Mouse (Mus musculus) forebrain, embryonic 15.5 days (tissue): ENCODE results near the gene Pif1. TPM values are rescaled to one million over a fixed set of nuclear protein-coding genes. Genes with fewer than 3 reads are reported as not detected.

ENCODE experiments used
- ATAC-seq: fragments of 200-750 bp; cut with Nextera tagmentation; replicated peaks from 2 replicates; pipeline ENCODE4 v1.8.0; 2017; ENCODE audit warnings: mild to moderate bottlenecking, moderate TSS enrichment, moderate library complexity
- H3K27ac ChIP-seq: fragments of 300-500 bp; sonication (generic); replicated peaks from 2 replicates; pipeline ENCODE4 v1.5.1; 2015; ENCODE audit warnings: mild to moderate bottlenecking, inconsistent platforms
- H3K27me3 ChIP-seq: fragments of 300-500 bp; sonication (generic); 2 replicates; pipeline ENCODE4 v1.6.1; 2015; ENCODE audit warnings: inconsistent platforms
- H3K36me3 ChIP-seq: fragments of 300-500 bp; sonication (generic); 2 replicates; pipeline ENCODE4 v1.6.1; 2015; ENCODE audit warnings: mild to moderate bottlenecking, inconsistent platforms
- H3K4me1 ChIP-seq: fragments of 300-500 bp; sonication (generic); 2 replicates; pipeline ENCODE4 v1.6.1; 2015; ENCODE audit warnings: inconsistent platforms
- H3K4me2 ChIP-seq: fragments of 300-500 bp; sonication (generic); replicated peaks from 2 replicates; pipeline ENCODE4 v1.6.1; 2015; ENCODE audit warnings: mild to moderate bottlenecking, inconsistent platforms
- H3K4me3 ChIP-seq: fragments of 300-500 bp; sonication (generic); 2 replicates; pipeline ENCODE4 v1.5.1; 2015; ENCODE audit warnings: mild to moderate bottlenecking, inconsistent platforms
- H3K9ac ChIP-seq: fragments of 300-500 bp; sonication (generic); replicated peaks from 2 replicates; pipeline ENCODE4 v1.6.1; 2015; ENCODE audit warnings: mild to moderate bottlenecking, inconsistent platforms
- H3K9me3 ChIP-seq: fragments of 300-500 bp; sonication (generic); 2 replicates; pipeline ENCODE4 v1.6.1; 2016; ENCODE audit warnings: inconsistent platforms
- WGBS: fragments of 180-500 bp; shearing (Covaris S2); methylation state at CpG from one replicate; pipeline ENCODE4 v1.1.7; 2015; ENCODE audit warnings: mixed read lengths; 5-methylcytosine and 5-hydroxymethylcytosine counted together
- polyA plus RNA-seq: library from polyadenylated mRNA; unstranded; fragments of >200 nt; fragmentation: Nextera tagmentation; extraction: Ambion mirVana; gene quantifications from 2 replicates; pipeline ENCODE4 v1.2.1, GENCODE M21; 2015

The Pif1 gene
- polyA plus RNA-seq, 1 experiment from 2014 or later, result 11.8 TPM

- H3K9me3 ChIP-seq, result no peaks in the 10 kb centered on the region
- peak overlapping the region; percentile 55 for H3K9ac ChIP-seq
- no peaks in the 10 kb centered on the region for H3K36me3 ChIP-seq
- peak overlapping the region; percentile 77 for H3K4me3 ChIP-seq
- H3K27ac ChIP-seq, result no peak overlapping the region
- peaks cover 20% of the 10 kb centered on the region for H3K4me1 ChIP-seq
- H3K4me2 ChIP-seq, result peak overlapping the region; percentile 100
- WGBS, result under 1% methylated on average over 65 of the region's 78 CpGs
- peak; percentile 74 for ATAC-seq
- H3K27me3 ChIP-seq, result peaks cover 45% of the 10 kb centered on the region
Observed at GRCm38 (mm10) chr9:65630631-65631353, 43.8 kb downstream of the Pif1 start.

- 20% methylated on average over 16 of the region's 16 CpGs for WGBS
- H3K9ac ChIP-seq, result peak overlapping the region; percentile 55; the same call in 1 of the 2 replicates
- H3K27ac ChIP-seq, result no peak overlapping the region
- H3K27me3 ChIP-seq, result peaks cover 45% of the 10 kb centered on the region
- ATAC-seq, result no peak
- H3K9me3 ChIP-seq, result no peaks in the 10 kb centered on the region
- H3K4me2 ChIP-seq, result peak overlapping the region; percentile 100
- H3K4me1 ChIP-seq, result peaks cover 20% of the 10 kb centered on the region
- H3K4me3 ChIP-seq, result peak overlapping the region; percentile 77
- H3K36me3 ChIP-seq, result no peaks in the 10 kb centered on the region
Observed at GRCm38 (mm10) chr9:65631354-65632021, 44.5 kb downstream of the Pif1 start.

GRCm38 (mm10) chr9:65635766-65636165, 48.8 kb downstream of the Pif1 start:
- Histone ChIP-seq H3K27me3 (peaks cover 17% of the 10 kb centered on the region; the same call in 1 of the 2 replicates), H3K4me1 (peaks cover 5% of the 10 kb centered on the region), H3K9ac (no peak overlapping the region), H3K9me3 (no peaks in the 10 kb centered on the region), H3K4me2 (no peak overlapping the region), H3K4me3 (no peak overlapping the region), H3K36me3 (no peaks in the 10 kb centered on the region), H3K27ac (no peak overlapping the region)
- WGBS, result 48% methylated on average over 1 of the region's 1 CpGs
- no peak for ATAC-seq

GRCm38 (mm10) chr9:65636926-65637325, 50.0 kb downstream of the Pif1 start:
- Histone ChIP-seq H3K4me1 (no peaks in the 10 kb centered on the region), H3K36me3 (no peaks in the 10 kb centered on the region), H3K4me3 (no peak overlapping the region), H3K9me3 (no peaks in the 10 kb centered on the region), H3K4me2 (no peak overlapping the region), H3K9ac (no peak overlapping the region), H3K27me3 (peaks cover 6% of the 10 kb centered on the region; the same call in 1 of the 2 replicates), H3K27ac (no peak overlapping the region)
- no peak for ATAC-seq
- 83% methylated on average over 4 of the region's 4 CpGs for WGBS

- 64% methylated on average over 5 of the region's 5 CpGs for WGBS
- no peak overlapping the region for H3K4me3 ChIP-seq
Observed at GRCm38 (mm10) chr9:65639065-65639464, 52.1 kb downstream of the Pif1 start.

GRCm38 (mm10) chr9:65640838-65641410, 54.0 kb downstream of the Pif1 start:
- ATAC-seq, result no peak
- 13% methylated on average over 5 of the region's 5 CpGs for WGBS

More at GRCm38 (mm10) chr9:65639065-65639464, 52.1 kb downstream of the Pif1 start:
- no peak for ATAC-seq
- H3K4me1 ChIP-seq, result no peaks in the 10 kb centered on the region
- H3K9me3 ChIP-seq, result no peaks in the 10 kb centered on the region
- H3K27ac ChIP-seq, result no peak overlapping the region
- no peak overlapping the region for H3K4me2 ChIP-seq
- H3K27me3 ChIP-seq, result no peaks in the 10 kb centered on the region
- H3K9ac ChIP-seq, result no peak overlapping the region
- H3K36me3 ChIP-seq, result no peaks in the 10 kb centered on the region

GRCm38 (mm10) chr9:65641446-65642052, 54.6 kb downstream of the Pif1 start:
- no peak overlapping the region for H3K4me2 ChIP-seq
- H3K27ac ChIP-seq, result no peak overlapping the region
- H3K9ac ChIP-seq, result no peak overlapping the region
- H3K36me3 ChIP-seq, result no peaks in the 10 kb centered on the region
- no peak overlapping the region for H3K4me3 ChIP-seq
- no peaks in the 10 kb centered on the region for H3K27me3 ChIP-seq
- H3K4me1 ChIP-seq, result no peaks in the 10 kb centered on the region
- no peaks in the 10 kb centered on the region for H3K9me3 ChIP-seq
- 10% methylated on average over 12 of the region's 12 CpGs for WGBS
- no peak for ATAC-seq

More at GRCm38 (mm10) chr9:65640838-65641410, 54.0 kb downstream of the Pif1 start:
- Histone ChIP-seq H3K36me3 (no peaks in the 10 kb centered on the region), H3K27ac (no peak overlapping the region), H3K27me3 (no peaks in the 10 kb centered on the region), H3K9me3 (no peaks in the 10 kb centered on the region), H3K4me2 (no peak overlapping the region), H3K4me1 (no peaks in the 10 kb centered on the region), H3K4me3 (no peak overlapping the region), H3K9ac (no peak overlapping the region)

- H3K9me3 ChIP-seq, result no peaks in the 10 kb centered on the region
- no peak overlapping the region for H3K4me2 ChIP-seq
- H3K9ac ChIP-seq, result no peak overlapping the region
- no peak overlapping the region for H3K4me3 ChIP-seq
- H3K4me1 ChIP-seq, result no peaks in the 10 kb centered on the region
- H3K27me3 ChIP-seq, result no peaks in the 10 kb centered on the region
- no peak overlapping the region for H3K27ac ChIP-seq
- ATAC-seq, result no peak
- no peaks in the 10 kb centered on the region for H3K36me3 ChIP-seq
Observed at GRCm38 (mm10) chr9:65642546-65642945, 55.6 kb downstream of the Pif1 start.

- H3K4me1 ChIP-seq, result no peaks in the 10 kb centered on the region
- no peaks in the 10 kb centered on the region for H3K27me3 ChIP-seq
- H3K4me2 ChIP-seq, result no peak overlapping the region
- 87% methylated on average over 4 of the region's 4 CpGs for WGBS
- H3K9ac ChIP-seq, result no peak overlapping the region
- no peaks in the 10 kb centered on the region for H3K9me3 ChIP-seq
- no peaks in the 10 kb centered on the region for H3K36me3 ChIP-seq
- ATAC-seq, result no peak
- H3K4me3 ChIP-seq, result no peak overlapping the region
- no peak overlapping the region for H3K27ac ChIP-seq
Observed at GRCm38 (mm10) chr9:65644960-65645359, 58.0 kb downstream of the Pif1 start.

Other genes with a start within 250 kb of the Pif1 start
- gene Pdcd7, start 241.1 kb upstream of the Pif1 start, polyA plus RNA-seq, result 9.7 and 10.3 TPM in 2 replicates
- gene Ubap1l, start 226.1 kb upstream of the Pif1 start, polyA plus RNA-seq, result 0.83 and 0.92 TPM in 2 replicates
- 0.56 and 1.00 TPM in 2 replicates for gene Kbtbd13, start 195.5 kb upstream of the Pif1 start, polyA plus RNA-seq
- 6.1 and 6.5 TPM in 2 replicates for gene Rasl12, start 188.7 kb upstream of the Pif1 start, polyA plus RNA-seq
- not detected in 2 replicates for gene Slc51b, start 164.2 kb upstream of the Pif1 start, polyA plus RNA-seq
- gene Mtfmt, start 151.4 kb upstream of the Pif1 start, polyA plus RNA-seq, result 23.6 and 26.0 TPM in 2 replicates
- gene Spg21, start 126.2 kb upstream of the Pif1 start, polyA plus RNA-seq, result 133 and 139 TPM in 2 replicates
- gene Ankdd1a, start 67.0 kb upstream of the Pif1 start, polyA plus RNA-seq, result 0.23 and 0.26 TPM in 2 replicates
- gene Plekho2, start 7.1 kb upstream of the Pif1 start, polyA plus RNA-seq, result 5.1 and 5.2 TPM in 2 replicates
- gene Rbpms2, start 42.5 kb downstream of the Pif1 start, polyA plus RNA-seq, result 3.3 and 3.6 TPM in 2 replicates
- gene Oaz2, start 80.8 kb downstream of the Pif1 start, polyA plus RNA-seq, result 328 and 347 TPM in 2 replicates
- 8.9 and 10.1 TPM in 2 replicates for gene Zfp609, start 240.4 kb downstream of the Pif1 start, polyA plus RNA-seq